Mouse (Mus musculus): ENCODE results near the gene Lsm3.

GRCm38 (mm10) chr6:91506036-91506435, 9.7 kb upstream of the Lsm3 start:
- no peak for TF ChIP-seq CTCF (conservative IDR thresholded peaks at IDR 0.05; ENCODE audit: low read length)
- TF ChIP-seq POU5F1 (IDR thresholded peaks at IDR 0.05; ENCODE audit: borderline replicate concordance, low read length), result no peak

All from E14TG2a.4 (cell line).